Mouse (Mus musculus) limb, embryonic 12.5 days (tissue): ENCODE measurements around the gene Ltbp1. TPM values are rescaled to one million over a fixed set of nuclear protein-coding genes. Genes with fewer than 3 reads are reported as not detected.
A peak's percentile ranks its signal among the peaks of the same experiment; 100 is the strongest.

Experiments used
- ATAC-seq: fragments of 200-750 bp; cut with Nextera tagmentation; 2 replicates; pipeline ENCODE4 v1.8.0; 2017; ENCODE audit warnings: low read depth, moderate TSS enrichment; ENCODE audit not compliant: insufficient number of reproducible peaks, insufficient read depth, low FRiP score, low TSS enrichment
- H3K27ac ChIP-seq: fragments of 300-500 bp; sonication (generic); 2 replicates; pipeline ENCODE4 v1.5.1; 2016; ENCODE audit warnings: mild to moderate bottlenecking, moderate library complexity
- H3K27me3 ChIP-seq: fragments of 300-500 bp; sonication (generic); 2 replicates; pipeline ENCODE4 v1.6.1; 2016; ENCODE audit warnings: mild to moderate bottlenecking, moderate library complexity
- H3K36me3 ChIP-seq: fragments of 300-500 bp; sonication (generic); 2 replicates; pipeline ENCODE4 v1.6.1; 2016; ENCODE audit warnings: mild to moderate bottlenecking, moderate library complexity
- H3K4me1 ChIP-seq: fragments of 300-500 bp; sonication (generic); replicated peaks from 2 replicates; pipeline ENCODE4 v1.6.1; 2016
- H3K4me2 ChIP-seq: fragments of 300-500 bp; sonication (generic); 2 replicates; pipeline ENCODE4 v1.6.1; 2016; ENCODE audit warnings: mild to moderate bottlenecking, moderate library complexity
- H3K4me3 ChIP-seq: fragments of 300-500 bp; sonication (generic); replicated peaks from 2 replicates; pipeline ENCODE4 v1.5.1; 2016; ENCODE audit warnings: mild to moderate bottlenecking
- H3K9ac ChIP-seq: fragments of 300-500 bp; sonication (generic); replicated peaks from 2 replicates; pipeline ENCODE4 v1.6.1; 2016; ENCODE audit warnings: mild to moderate bottlenecking, moderate library complexity
- H3K9me3 ChIP-seq: fragments of 300-500 bp; sonication (generic); 2 replicates; pipeline ENCODE4 v1.6.1; 2016; ENCODE audit warnings: mild to moderate bottlenecking, moderate library complexity
- WGBS: fragments of 180-500 bp; shearing (Covaris S2); methylation state at CpG from one replicate; pipeline ENCODE4 v1.1.7; 2016; 5-methylcytosine and 5-hydroxymethylcytosine counted together
- polyA plus RNA-seq: library from polyadenylated mRNA; unstranded; fragments of >200 nt; fragmentation: Nextera tagmentation; extraction: Ambion mirVana; gene quantifications from 2 replicates; pipeline ENCODE4 v1.2.1, GENCODE M21; 2016

Ltbp1 gene
- polyA plus RNA-seq, 1 experiment from 2014 or later, result 43.8 TPM

GRCm38 (mm10) chr17:75090556-75090955 lies 85.2 kb downstream of the Ltbp1 start:
- H3K4me2 ChIP-seq, result no peak overlapping the region
- ATAC-seq, result no peak
- H3K4me1 ChIP-seq, result peaks cover 16% of the 10 kb centered on the region
- no peaks in the 10 kb centered on the region for H3K9me3 ChIP-seq
- H3K4me3 ChIP-seq, result no peak overlapping the region
- no peaks in the 10 kb centered on the region for H3K27me3 ChIP-seq
- peaks cover 4% of the 10 kb centered on the region; the same call in 1 of the 2 replicates for H3K36me3 ChIP-seq
- H3K27ac ChIP-seq, result no peak overlapping the region
- no peak overlapping the region for H3K9ac ChIP-seq
- WGBS, result 81% methylated on average over 6 of the region's 6 CpGs

- Histone ChIP-seq H3K4me3 (no peak overlapping the region), H3K4me1 (no peaks in the 10 kb centered on the region; the same call in 1 of the 2 replicates), H3K9ac (no peak overlapping the region), H3K36me3 (no peaks in the 10 kb centered on the region), H3K4me2 (no peak overlapping the region), H3K27me3 (no peaks in the 10 kb centered on the region), H3K27ac (no peak overlapping the region), H3K9me3 (no peaks in the 10 kb centered on the region)
- no peak for ATAC-seq
- 87% methylated on average over 3 of the region's 3 CpGs for whole genome bisulfite sequencing
Observed at GRCm38 (mm10) chr17:75093563-75093962, 88.2 kb downstream of the Ltbp1 start.

- WGBS, result 93% methylated on average over 9 of the region's 9 CpGs
- Histone ChIP-seq H3K4me1 (peaks cover 4% of the 10 kb centered on the region), H3K27me3 (no peaks in the 10 kb centered on the region), H3K9me3 (no peaks in the 10 kb centered on the region), H3K9ac (no peak overlapping the region), H3K4me3 (no peak overlapping the region), H3K4me2 (no peak overlapping the region), H3K27ac (no peak overlapping the region), H3K36me3 (no peaks in the 10 kb centered on the region)
- no peak for ATAC-seq
Observed at GRCm38 (mm10) chr17:75094591-75094990, 89.2 kb downstream of the Ltbp1 start.

- no peak overlapping the region for H3K4me3 ChIP-seq
- peaks cover 20% of the 10 kb centered on the region for H3K4me1 ChIP-seq
- H3K9ac ChIP-seq, result no peak overlapping the region
- 76% methylated on average over 7 of the region's 7 CpGs for WGBS
- H3K9me3 ChIP-seq, result no peaks in the 10 kb centered on the region
- H3K27me3 ChIP-seq, result no peaks in the 10 kb centered on the region
- H3K27ac ChIP-seq, result no peak overlapping the region
- ATAC-seq, result no peak
- H3K36me3 ChIP-seq, result no peaks in the 10 kb centered on the region
- no peak overlapping the region for H3K4me2 ChIP-seq
Observed at GRCm38 (mm10) chr17:75096727-75097126, 91.4 kb downstream of the Ltbp1 start.

GRCm38 (mm10) chr17:75097367-75097766 lies 92.0 kb downstream of the Ltbp1 start:
- Histone ChIP-seq H3K9me3 (no peaks in the 10 kb centered on the region), H3K27ac (no peak overlapping the region), H3K4me3 (no peak overlapping the region), H3K9ac (no peak overlapping the region), H3K4me1 (peaks cover 27% of the 10 kb centered on the region), H3K27me3 (no peaks in the 10 kb centered on the region), H3K4me2 (no peak overlapping the region), H3K36me3 (no peaks in the 10 kb centered on the region)
- no peak for ATAC-seq
- 77% methylated on average over 3 of the region's 3 CpGs for WGBS

- H3K9me3 ChIP-seq, result no peaks in the 10 kb centered on the region
Observed at GRCm38 (mm10) chr17:75101215-75101614, 95.8 kb downstream of the Ltbp1 start.

GRCm38 (mm10) chr17:75101994-75102393 lies 96.6 kb downstream of the Ltbp1 start:
- peak overlapping the region; percentile 64; the same call in 1 of the 2 replicates for H3K27ac ChIP-seq
- ATAC-seq, result peak; percentile 69
- WGBS, result 38% methylated on average over 8 of the region's 8 CpGs

More at GRCm38 (mm10) chr17:75101215-75101614, 95.8 kb downstream of the Ltbp1 start:
- Histone ChIP-seq H3K4me2 (no peak overlapping the region), H3K4me1 (peaks cover 38% of the 10 kb centered on the region), H3K9ac (no peak overlapping the region), H3K36me3 (no peaks in the 10 kb centered on the region), H3K4me3 (no peak overlapping the region), H3K27me3 (no peaks in the 10 kb centered on the region), H3K27ac (peak overlapping the region; percentile 64; the same call in 1 of the 2 replicates)
- no peak for ATAC-seq
- WGBS, result 42% methylated on average over 4 of the region's 4 CpGs

GRCm38 (mm10) chr17:75107412-75107811 lies 102.0 kb downstream of the Ltbp1 start:
- no peak for ATAC-seq
- WGBS, result 49% methylated on average over 7 of the region's 7 CpGs
- Histone ChIP-seq H3K4me2 (no peak overlapping the region), H3K27me3 (no peaks in the 10 kb centered on the region), H3K9me3 (no peaks in the 10 kb centered on the region), H3K36me3 (no peaks in the 10 kb centered on the region), H3K27ac (no peak overlapping the region), H3K4me1 (peaks cover 31% of the 10 kb centered on the region), H3K9ac (no peak overlapping the region), H3K4me3 (no peak overlapping the region)

More at GRCm38 (mm10) chr17:75101994-75102393, 96.6 kb downstream of the Ltbp1 start:
- Histone ChIP-seq H3K9ac (no peak overlapping the region), H3K4me2 (peak overlapping the region; percentile 15; the same call in 1 of the 2 replicates), H3K4me3 (no peak overlapping the region), H3K4me1 (peaks cover 38% of the 10 kb centered on the region), H3K36me3 (no peaks in the 10 kb centered on the region), H3K9me3 (no peaks in the 10 kb centered on the region), H3K27me3 (no peaks in the 10 kb centered on the region)

GRCm38 (mm10) chr17:75107879-75108278 lies 102.5 kb downstream of the Ltbp1 start:
- peaks cover 27% of the 10 kb centered on the region for H3K4me1 ChIP-seq
- no peak for ATAC-seq

GRCm38 (mm10) chr17:75109081-75109716 lies 103.8 kb downstream of the Ltbp1 start:
- peaks cover 24% of the 10 kb centered on the region for H3K4me1 ChIP-seq
- H3K4me2 ChIP-seq, result no peak overlapping the region
- 75% methylated on average over 5 of the region's 5 CpGs for WGBS
- no peak overlapping the region for H3K9ac ChIP-seq
- ATAC-seq, result no peak
- H3K36me3 ChIP-seq, result no peaks in the 10 kb centered on the region
- no peaks in the 10 kb centered on the region for H3K9me3 ChIP-seq
- H3K27me3 ChIP-seq, result no peaks in the 10 kb centered on the region
- H3K27ac ChIP-seq, result no peak overlapping the region
- no peak overlapping the region for H3K4me3 ChIP-seq

More at GRCm38 (mm10) chr17:75107879-75108278, 102.5 kb downstream of the Ltbp1 start:
- Histone ChIP-seq H3K27ac (no peak overlapping the region), H3K9me3 (no peaks in the 10 kb centered on the region), H3K9ac (no peak overlapping the region), H3K4me3 (no peak overlapping the region), H3K36me3 (no peaks in the 10 kb centered on the region), H3K4me2 (no peak overlapping the region), H3K27me3 (no peaks in the 10 kb centered on the region)
- WGBS, result 46% methylated on average over 5 of the region's 5 CpGs

GRCm38 (mm10) chr17:75110252-75111205 lies 105.2 kb downstream of the Ltbp1 start:
- no peak overlapping the region for H3K4me3 ChIP-seq
- peak overlapping the region; percentile 23; the same call in 1 of the 2 replicates for H3K27ac ChIP-seq
- no peaks in the 10 kb centered on the region for H3K9me3 ChIP-seq
- H3K4me1 ChIP-seq, result peaks cover 25% of the 10 kb centered on the region
- H3K27me3 ChIP-seq, result no peaks in the 10 kb centered on the region
- H3K9ac ChIP-seq, result no peak overlapping the region
- 85% methylated on average over 16 of the region's 16 CpGs for WGBS
- no peaks in the 10 kb centered on the region for H3K36me3 ChIP-seq
- ATAC-seq, result no peak
- H3K4me2 ChIP-seq, result no peak overlapping the region
